Mouse (Mus musculus): ENCODE data around the gene Rtn1. TPM values are rescaled to one million over a fixed set of nuclear protein-coding genes. Genes with fewer than 3 reads are reported as not detected.

Gene Rtn1
- polyA plus RNA-seq, 1 experiment from 2014 or later = 69.3 TPM

DNA sequence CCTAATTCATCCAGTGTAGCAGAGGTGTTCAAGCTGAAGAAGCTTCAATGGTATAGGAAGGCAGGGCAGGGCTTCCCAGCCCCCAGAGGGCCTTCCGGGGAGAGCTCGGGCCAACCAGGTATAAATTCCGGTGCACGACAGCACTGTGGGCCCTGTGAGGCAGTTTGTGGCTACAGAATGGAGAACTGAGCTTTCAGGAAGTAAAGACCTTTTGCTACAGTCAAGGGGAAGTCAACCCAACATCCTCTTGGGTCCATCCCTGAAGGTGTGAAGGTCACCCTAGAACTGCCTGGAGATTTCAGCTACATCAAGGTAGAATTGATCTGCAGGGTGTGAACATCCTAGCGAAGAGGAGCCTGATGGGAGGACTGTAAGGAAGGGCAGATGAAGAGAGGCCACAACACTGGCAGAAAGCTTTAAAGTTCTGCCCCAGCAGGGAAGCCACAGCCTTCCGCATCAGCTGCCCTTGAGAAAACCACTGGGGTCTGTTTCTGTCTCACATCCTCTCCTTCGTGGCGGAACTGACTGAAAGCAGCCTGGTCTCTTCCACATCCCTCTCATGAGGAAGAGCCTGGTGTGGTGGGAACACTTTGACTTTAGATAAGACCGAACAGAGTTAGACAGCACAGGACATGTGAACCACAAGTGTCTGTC lies 47.0 kb downstream of the Rtn1 start:
- Histone ChIP-seq H3K4me1 (ENCODE audit: control insufficient read depth, insufficient read depth, low read length) (no peaks in the 10 kb centered on the region), H3K4me3 (ENCODE audit: low read length) (no peak overlapping the region), H3K36me3 (ENCODE audit: control insufficient read depth, insufficient read depth, low read length) (no peaks in the 10 kb centered on the region), H3K27ac (ENCODE audit: low read length) (no peak overlapping the region), H3K9me3 (ENCODE audit: control insufficient read depth, low read length) (no peaks in the 10 kb centered on the region), H3K4me2 (ENCODE audit: low read depth, low read length) (no peak overlapping the region), H3K9ac (ENCODE audit: low read depth, low read length) (no peak overlapping the region), H3K27me3 (replicated peaks; ENCODE audit: control insufficient read depth, insufficient read depth, low read length) (no peaks in the 10 kb centered on the region)
- WGBS = 66% methylated on average over 9 of the region's 9 CpGs
- ATAC-seq = no peak

DNA sequence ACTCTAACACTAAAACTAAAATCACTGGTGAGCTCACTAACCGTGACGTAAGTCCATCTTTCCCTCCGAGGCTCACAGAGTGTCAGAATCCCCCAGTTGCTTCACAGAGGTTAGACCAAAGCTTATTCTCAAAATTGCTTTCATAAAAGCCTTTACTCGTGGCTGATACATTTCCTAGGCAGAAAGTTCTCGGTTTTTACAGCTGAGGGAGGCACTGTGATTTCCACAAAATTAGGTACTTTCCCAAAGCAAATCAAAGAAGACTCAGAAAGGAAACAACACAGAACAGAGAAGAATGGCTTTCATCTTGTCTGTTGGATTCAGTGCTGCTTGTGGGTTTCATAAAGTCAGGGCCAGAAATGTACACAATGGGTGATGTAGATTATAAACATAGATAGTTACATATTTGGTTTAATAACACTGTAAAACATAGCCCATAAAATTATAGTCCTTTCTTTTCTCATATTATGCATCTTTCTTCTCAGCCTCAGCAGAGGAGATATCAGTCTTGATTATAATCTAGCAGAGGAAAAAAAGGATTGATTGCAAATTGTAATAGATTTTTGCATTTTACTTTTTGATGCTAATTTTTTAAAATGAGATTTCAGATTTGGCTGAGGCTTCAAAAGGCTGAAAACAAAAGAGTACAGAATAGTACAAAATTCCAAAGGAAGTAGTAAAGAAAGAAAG lies 47.8 kb downstream of the Rtn1 start:
- H3K4me2 ChIP-seq (ENCODE audit: low read depth, low read length) = no peak overlapping the region
- no peaks in the 10 kb centered on the region for H3K4me1 ChIP-seq (ENCODE audit: control insufficient read depth, insufficient read depth, low read length)
- H3K36me3 ChIP-seq (ENCODE audit: control insufficient read depth, insufficient read depth, low read length) = no peaks in the 10 kb centered on the region
- no peaks in the 10 kb centered on the region for H3K9me3 ChIP-seq (ENCODE audit: control insufficient read depth, low read length)
- no peak overlapping the region for H3K27ac ChIP-seq (ENCODE audit: low read length)
- H3K27me3 ChIP-seq (replicated peaks; ENCODE audit: control insufficient read depth, insufficient read depth, low read length) = no peaks in the 10 kb centered on the region
- H3K4me3 ChIP-seq (ENCODE audit: low read length) = no peak overlapping the region
- WGBS = 64% methylated on average over 5 of the region's 5 CpGs
- no peak for ATAC-seq
- H3K9ac ChIP-seq (ENCODE audit: low read depth, low read length) = no peak overlapping the region

DNA sequence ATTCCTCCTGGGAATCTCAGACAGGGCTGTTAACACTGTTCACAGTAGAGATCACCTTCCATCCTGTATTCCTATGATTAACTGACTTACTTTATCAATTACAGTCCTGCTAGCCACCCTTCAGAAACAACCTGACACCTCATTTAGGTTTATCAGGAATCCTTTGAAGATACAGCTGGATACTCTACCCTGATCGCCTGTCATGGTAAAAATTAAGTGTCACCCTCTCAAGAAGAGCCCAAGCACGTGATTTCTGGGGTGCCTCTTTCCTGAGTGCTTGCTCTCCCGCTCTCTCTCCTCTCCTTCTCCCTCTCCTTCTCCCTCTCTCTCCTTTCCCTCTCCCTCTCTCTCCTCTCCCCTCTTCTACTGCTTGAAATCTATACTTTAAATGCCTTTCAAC lies 49.0 kb downstream of the Rtn1 start:
- H3K4me3 ChIP-seq (ENCODE audit: low read length) = no peak overlapping the region
- no peaks in the 10 kb centered on the region for H3K4me1 ChIP-seq (ENCODE audit: control insufficient read depth, insufficient read depth, low read length)
- 52% methylated on average over 3 of the region's 3 CpGs for WGBS
- H3K9ac ChIP-seq (ENCODE audit: low read depth, low read length) = no peak overlapping the region
- H3K27ac ChIP-seq (ENCODE audit: low read length) = no peak overlapping the region
- no peak for ATAC-seq
- H3K27me3 ChIP-seq (replicated peaks; ENCODE audit: control insufficient read depth, insufficient read depth, low read length) = no peaks in the 10 kb centered on the region
- no peak overlapping the region for H3K4me2 ChIP-seq (ENCODE audit: low read depth, low read length)
- no peaks in the 10 kb centered on the region for H3K9me3 ChIP-seq (ENCODE audit: control insufficient read depth, low read length)
- no peaks in the 10 kb centered on the region for H3K36me3 ChIP-seq (ENCODE audit: control insufficient read depth, insufficient read depth, low read length)

DNA sequence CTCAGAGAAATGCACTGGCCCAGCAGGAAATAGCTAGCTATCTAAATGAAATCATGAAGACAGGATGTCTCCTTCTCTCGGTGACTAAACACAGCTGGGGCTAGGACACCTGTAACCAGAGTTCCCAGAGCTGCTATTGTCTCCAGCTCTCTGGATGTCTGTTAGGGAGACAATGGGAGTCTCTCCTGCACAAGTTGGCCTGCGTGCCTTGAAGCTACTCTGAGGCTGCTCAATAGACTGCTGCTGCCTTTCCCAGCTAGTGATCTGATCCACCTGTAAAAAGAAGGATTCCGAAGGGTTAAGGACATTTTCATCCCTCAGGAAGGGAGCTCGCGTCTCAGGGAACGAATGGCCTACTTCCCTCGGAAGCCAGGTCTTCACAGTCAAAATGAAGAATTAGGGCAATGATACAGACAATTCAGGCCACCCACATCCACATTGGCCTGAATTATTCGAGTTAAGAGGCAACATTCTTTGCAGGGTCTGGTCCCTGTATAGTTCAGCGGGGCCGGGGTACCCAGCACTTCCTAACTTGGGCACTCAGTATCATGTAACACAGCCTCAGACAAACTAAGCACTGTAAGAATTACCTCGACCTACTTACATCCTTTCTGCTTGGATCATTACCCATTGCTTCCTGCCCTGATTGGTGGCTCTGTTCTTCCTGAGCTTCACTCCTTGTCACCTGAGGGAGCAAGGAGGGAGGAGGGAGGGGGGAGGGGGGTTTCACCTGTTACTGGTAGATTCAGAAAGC lies 51.0 kb downstream of the Rtn1 start:
- no peak for ATAC-seq
- no peaks in the 10 kb centered on the region for H3K36me3 ChIP-seq (ENCODE audit: control insufficient read depth, insufficient read depth, low read length)
- no peaks in the 10 kb centered on the region for H3K4me1 ChIP-seq (ENCODE audit: control insufficient read depth, insufficient read depth, low read length)
- no peaks in the 10 kb centered on the region for H3K27me3 ChIP-seq (replicated peaks; ENCODE audit: control insufficient read depth, insufficient read depth, low read length)
- no peaks in the 10 kb centered on the region for H3K9me3 ChIP-seq (ENCODE audit: control insufficient read depth, low read length)
- no peak overlapping the region for H3K4me2 ChIP-seq (ENCODE audit: low read depth, low read length)
- H3K4me3 ChIP-seq (ENCODE audit: low read length) = no peak overlapping the region
- no peak overlapping the region for H3K9ac ChIP-seq (ENCODE audit: low read depth, low read length)
- WGBS = 43% methylated on average over 11 of the region's 11 CpGs
- no peak overlapping the region for H3K27ac ChIP-seq (ENCODE audit: low read length)

DNA sequence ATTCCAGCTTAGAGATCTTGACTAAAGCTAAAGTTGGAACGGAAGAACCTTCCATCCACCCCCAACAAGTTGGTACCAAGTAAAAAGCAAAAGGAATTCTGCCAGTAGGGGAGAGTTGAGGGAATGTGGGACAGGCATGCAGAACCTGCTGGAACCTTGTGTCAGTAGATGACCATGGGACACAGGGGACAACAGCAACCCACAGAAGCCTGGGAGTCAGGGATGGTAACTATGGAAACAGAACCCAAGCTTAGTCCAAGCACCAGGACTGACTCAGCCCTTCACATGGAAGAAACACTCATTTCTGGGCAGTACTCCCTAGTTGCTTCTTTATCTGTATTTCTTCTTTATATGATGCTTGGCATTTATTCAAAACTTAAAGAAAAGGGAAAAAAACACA lies 54.6 kb downstream of the Rtn1 start:
- Histone ChIP-seq H3K9ac (ENCODE audit: low read depth, low read length) (no peak overlapping the region), H3K36me3 (ENCODE audit: control insufficient read depth, insufficient read depth, low read length) (no peaks in the 10 kb centered on the region), H3K27me3 (replicated peaks; ENCODE audit: control insufficient read depth, insufficient read depth, low read length) (no peaks in the 10 kb centered on the region), H3K4me3 (ENCODE audit: low read length) (no peak overlapping the region), H3K4me1 (ENCODE audit: control insufficient read depth, insufficient read depth, low read length) (no peaks in the 10 kb centered on the region), H3K9me3 (ENCODE audit: control insufficient read depth, low read length) (no peaks in the 10 kb centered on the region), H3K4me2 (ENCODE audit: low read depth, low read length) (no peak overlapping the region), H3K27ac (ENCODE audit: low read length) (no peak overlapping the region)
- WGBS = 88% methylated on average over 1 of the region's 1 CpGs
- ATAC-seq = no peak

DNA sequence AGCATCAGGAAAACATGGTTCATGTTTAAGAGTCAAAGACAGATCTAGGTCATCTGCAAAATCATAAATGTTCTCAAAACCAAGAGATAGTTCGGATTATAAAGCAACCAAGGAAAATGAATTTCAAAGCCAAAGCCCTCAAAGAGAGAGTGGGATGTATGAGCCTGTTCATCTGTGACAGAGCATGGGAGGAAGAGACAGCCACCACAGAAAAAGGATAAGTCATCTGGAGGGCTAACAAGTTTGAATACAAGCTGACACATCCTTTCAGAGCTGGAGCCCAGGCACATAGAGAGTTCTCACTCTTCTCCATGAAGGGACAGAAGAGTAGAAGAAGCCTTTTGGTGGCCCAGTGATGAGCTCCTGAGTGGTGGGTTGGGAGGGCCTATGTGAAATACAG lies 55.3 kb downstream of the Rtn1 start:
- no peak for ATAC-seq
- 85% methylated on average over 1 of the region's 1 CpGs for WGBS
- no peak overlapping the region for H3K4me2 ChIP-seq (ENCODE audit: low read depth, low read length)
- no peaks in the 10 kb centered on the region for H3K36me3 ChIP-seq (ENCODE audit: control insufficient read depth, insufficient read depth, low read length)
- H3K9ac ChIP-seq (ENCODE audit: low read depth, low read length) = no peak overlapping the region
- no peak overlapping the region for H3K4me3 ChIP-seq (ENCODE audit: low read length)
- no peaks in the 10 kb centered on the region for H3K9me3 ChIP-seq (ENCODE audit: control insufficient read depth, low read length)
- H3K27ac ChIP-seq (ENCODE audit: low read length) = no peak overlapping the region
- no peaks in the 10 kb centered on the region for H3K4me1 ChIP-seq (ENCODE audit: control insufficient read depth, insufficient read depth, low read length)
- H3K27me3 ChIP-seq (replicated peaks; ENCODE audit: control insufficient read depth, insufficient read depth, low read length) = no peaks in the 10 kb centered on the region

DNA sequence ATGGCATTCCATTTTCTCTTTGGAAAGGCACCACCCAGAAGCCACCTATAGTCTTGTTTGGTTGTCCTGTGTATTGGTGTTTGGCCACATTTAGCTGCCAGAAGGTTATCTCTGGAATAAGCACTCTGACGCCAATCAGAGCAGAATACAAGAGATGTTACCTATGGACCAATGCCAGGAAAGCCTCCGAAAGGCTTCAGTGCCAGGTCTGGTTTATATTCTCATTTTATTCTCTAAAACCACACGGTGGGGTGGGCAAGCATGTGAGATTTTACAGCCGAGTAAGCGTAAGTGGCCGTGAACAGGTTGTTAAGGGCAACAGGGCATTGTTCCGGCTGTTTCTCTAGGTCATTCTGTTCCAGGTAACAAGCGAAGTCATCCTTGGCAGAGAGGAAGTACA lies 60.3 kb downstream of the Rtn1 start:
- H3K4me2 ChIP-seq (ENCODE audit: low read depth, low read length) = no peak overlapping the region
- no peak for ATAC-seq
- H3K27me3 ChIP-seq (replicated peaks; ENCODE audit: control insufficient read depth, insufficient read depth, low read length) = no peaks in the 10 kb centered on the region
- H3K9me3 ChIP-seq (ENCODE audit: control insufficient read depth, low read length) = no peaks in the 10 kb centered on the region
- H3K4me1 ChIP-seq (ENCODE audit: control insufficient read depth, insufficient read depth, low read length) = no peaks in the 10 kb centered on the region
- 70% methylated on average over 8 of the region's 8 CpGs for WGBS
- H3K4me3 ChIP-seq (ENCODE audit: low read length) = no peak overlapping the region
- H3K27ac ChIP-seq (ENCODE audit: low read length) = no peak overlapping the region
- no peak overlapping the region for H3K9ac ChIP-seq (ENCODE audit: low read depth, low read length)
- no peaks in the 10 kb centered on the region for H3K36me3 ChIP-seq (ENCODE audit: control insufficient read depth, insufficient read depth, low read length)

DNA sequence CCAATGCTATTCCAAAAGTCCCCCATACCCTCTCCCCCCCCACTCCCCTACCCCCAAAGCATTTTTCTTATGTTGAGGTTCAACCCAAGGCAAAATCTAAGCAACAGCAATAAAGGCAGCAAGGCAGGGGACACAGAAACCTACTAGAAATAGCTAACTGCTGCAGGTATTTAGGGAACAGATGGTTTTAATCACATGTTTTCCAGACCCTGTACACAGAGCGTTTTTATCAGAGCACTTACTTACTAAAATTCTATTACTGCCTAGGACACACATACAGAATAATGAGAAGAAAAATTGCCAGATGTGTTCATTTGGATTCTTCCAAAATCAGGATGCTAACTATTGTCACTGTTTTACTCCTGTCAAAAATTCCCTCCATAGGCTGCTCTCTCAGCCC lies 61.7 kb downstream of the Rtn1 start:
- no peak for ATAC-seq
- 50% methylated on average over 1 of the region's 1 CpGs for WGBS
- Histone ChIP-seq H3K4me2 (ENCODE audit: low read depth, low read length) (no peak overlapping the region), H3K4me3 (ENCODE audit: low read length) (no peak overlapping the region), H3K9ac (ENCODE audit: low read depth, low read length) (no peak overlapping the region), H3K27ac (ENCODE audit: low read length) (no peak overlapping the region), H3K4me1 (ENCODE audit: control insufficient read depth, insufficient read depth, low read length) (no peaks in the 10 kb centered on the region), H3K27me3 (replicated peaks; ENCODE audit: control insufficient read depth, insufficient read depth, low read length) (no peaks in the 10 kb centered on the region), H3K9me3 (ENCODE audit: control insufficient read depth, low read length) (no peaks in the 10 kb centered on the region), H3K36me3 (ENCODE audit: control insufficient read depth, insufficient read depth, low read length) (no peaks in the 10 kb centered on the region)

DNA sequence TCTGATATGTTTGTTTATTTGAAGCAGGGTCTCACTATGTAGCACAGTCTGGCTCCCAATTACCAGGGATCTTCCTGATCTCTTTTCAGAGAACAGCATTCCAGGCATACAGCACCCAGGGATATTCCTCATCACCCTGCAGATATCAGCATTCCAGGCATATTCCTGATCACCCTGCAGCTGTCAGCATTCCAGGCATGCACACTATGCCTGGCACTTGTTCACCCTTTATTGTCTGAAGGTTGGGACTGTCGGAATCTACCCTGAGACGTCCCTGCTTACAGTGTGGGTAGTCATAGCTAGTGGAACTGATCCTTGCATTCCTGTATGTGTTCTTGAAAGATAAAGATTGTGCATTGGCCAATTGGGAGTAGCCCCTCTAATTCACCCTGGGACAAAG lies 65.2 kb downstream of the Rtn1 start:
- Histone ChIP-seq H3K4me1 (ENCODE audit: control insufficient read depth, insufficient read depth, low read length) (no peaks in the 10 kb centered on the region), H3K27ac (ENCODE audit: low read length) (no peak overlapping the region), H3K27me3 (replicated peaks; ENCODE audit: control insufficient read depth, insufficient read depth, low read length) (no peaks in the 10 kb centered on the region), H3K9ac (ENCODE audit: low read depth, low read length) (no peak overlapping the region), H3K9me3 (ENCODE audit: control insufficient read depth, low read length) (no peaks in the 10 kb centered on the region), H3K4me2 (ENCODE audit: low read depth, low read length) (no peak overlapping the region), H3K36me3 (ENCODE audit: control insufficient read depth, insufficient read depth, low read length) (no peaks in the 10 kb centered on the region), H3K4me3 (ENCODE audit: low read length) (no peak overlapping the region)
- WGBS = 27% methylated on average over 2 of the region's 2 CpGs
- no peak for ATAC-seq

All from intestine, embryonic 16.5 days (tissue).